Mouse (Mus musculus) CH12.LX (cell line): ENCODE measurements around the gene Orai1. TPM values are rescaled to one million over a fixed set of nuclear protein-coding genes. Genes with fewer than 3 reads are reported as not detected.

Experiments used
- DNase-seq: peaks from one replicate; pipeline ENCODE4 v3.0.0-alpha.2; 2013; ENCODE audit errors: extremely low read depth
- H3K27ac ChIP-seq: 2 replicates; pipeline ENCODE4 v1.5.1; 2012; ENCODE audit warnings: low read depth, mild to moderate bottlenecking, control low read depth, moderate library complexity; ENCODE audit not compliant: insufficient read depth
- H3K27me3 ChIP-seq: replicated peaks from 2 replicates; pipeline ENCODE3; 2012; ENCODE audit warnings: inconsistent platforms
- H3K36me3 ChIP-seq, 2 experiments: replicated peaks in 1 of 2; 2 replicates each; pipeline versions ENCODE3 to v1.6.1; 2012; ENCODE audit warnings: inconsistent platforms in 1 of 2, low read length in 1 of 2, mild to moderate bottlenecking in 1 of 2, mixed read lengths in 1 of 2, moderate library complexity in 1 of 2; ENCODE audit not compliant: control insufficient read depth in 1 of 2, insufficient read depth in 1 of 2
- H3K4me1 ChIP-seq, 2 experiments: 2 replicates each; pipeline ENCODE4 v1.6.1; 2012; ENCODE audit warnings: inconsistent platforms in 1 of 2, moderate library complexity in 1 of 2; ENCODE audit not compliant: insufficient read depth in 2 of 2, control insufficient read depth in 1 of 2
- H3K4me2 ChIP-seq: 2 replicates; pipeline ENCODE4 v1.6.1; 2012; ENCODE audit warnings: low read depth, mild to moderate bottlenecking, control low read depth; ENCODE audit not compliant: poor library complexity, insufficient read depth, severe bottlenecking
- H3K4me3 ChIP-seq, 3 experiments: fragments of 150-350 bp in 1 of 3; sonication (generic) in 1 of 3; replicated peaks in 1 of 3; 2 replicates each; pipeline versions ENCODE3 to v1.5.1; 2011 to 2012; ENCODE audit warnings: low read depth in 2 of 3, low read length in 2 of 3, mild to moderate bottlenecking in 2 of 3, moderate library complexity in 2 of 3, control low read depth in 1 of 3, improper control_type of control experiment in 1 of 3, inconsistent platforms in 1 of 3, mixed read lengths in 1 of 3; ENCODE audit not compliant: poor library complexity in 1 of 3
- H3K79me2 ChIP-seq: replicated peaks from 2 replicates; pipeline ENCODE4 v1.6.1; 2012; ENCODE audit warnings: mild to moderate bottlenecking, moderate library complexity; ENCODE audit not compliant: control insufficient read depth, poor library complexity, insufficient read depth, severe bottlenecking; ENCODE audit errors: extremely low read depth
- H3K9ac ChIP-seq: 2 replicates; pipeline ENCODE4 v1.6.1; 2012; ENCODE audit warnings: low read depth, mild to moderate bottlenecking, control low read depth, moderate library complexity; ENCODE audit not compliant: insufficient read depth
- H3K9me3 ChIP-seq: replicated peaks from 2 replicates; pipeline ENCODE3; 2012; ENCODE audit warnings: low read length, inconsistent platforms, mixed read lengths
- BHLHE40 ChIP-seq: IDR thresholded peaks from 2 replicates; pipeline ENCODE4 v1.6.1; 2011; ENCODE audit warnings: mild to moderate bottlenecking, low read depth, low read length, improper control_type of control experiment
- CHD2 ChIP-seq: IDR thresholded peaks from 2 replicates; pipeline ENCODE4 v1.6.1; 2011; ENCODE audit warnings: low read length, improper control_type of control experiment
- ELF1 ChIP-seq: IDR thresholded peaks from 2 replicates; pipeline ENCODE4 v1.6.1; 2014; ENCODE audit warnings: low read depth, mild to moderate bottlenecking, inconsistent platforms, low read length, improper control_type of control experiment
- EP300 ChIP-seq: IDR thresholded peaks from 2 replicates; pipeline ENCODE4 v1.6.1; 2011; ENCODE audit warnings: low read length, improper control_type of control experiment
- GABPA ChIP-seq: IDR thresholded peaks from 2 replicates; pipeline ENCODE4 v1.6.1; 2012; ENCODE audit warnings: low read depth, low read length, improper control_type of control experiment, inconsistent platforms; ENCODE audit not compliant: insufficient replicate concordance
- IRF4 ChIP-seq: IDR thresholded peaks from 2 replicates; pipeline ENCODE4 v1.6.1; 2014; ENCODE audit warnings: low read depth, mild to moderate bottlenecking, inconsistent platforms, low read length, improper control_type of control experiment
- MEF2A ChIP-seq: IDR thresholded peaks from 2 replicates; pipeline ENCODE4 v1.6.1; 2014; ENCODE audit warnings: low read depth, mild to moderate bottlenecking, inconsistent platforms, low read length, improper control_type of control experiment, borderline replicate concordance
- MXI1 ChIP-seq: IDR thresholded peaks from 2 replicates; pipeline ENCODE4 v1.6.1; 2011; ENCODE audit warnings: mild to moderate bottlenecking, low read depth, low read length, improper control_type of control experiment
- NRF1 ChIP-seq: IDR thresholded peaks from 2 replicates; pipeline ENCODE4 v1.6.1; 2014; ENCODE audit warnings: low read depth, mild to moderate bottlenecking, inconsistent platforms, low read length, improper control_type of control experiment, moderate library complexity
- POLR2A ChIP-seq: IDR thresholded peaks from 2 replicates; pipeline ENCODE4 v1.6.1; 2011; ENCODE audit warnings: low read depth, mild to moderate bottlenecking, improper control_type of control experiment, low read length
- RAD21 ChIP-seq: IDR thresholded peaks from 2 replicates; pipeline ENCODE4 v1.6.1; 2011; ENCODE audit warnings: low read depth, mild to moderate bottlenecking, low read length, improper control_type of control experiment, moderate library complexity
- RCOR1 ChIP-seq: conservative IDR thresholded peaks from 2 replicates; pipeline ENCODE4 v1.6.1; 2012; ENCODE audit warnings: low read depth, mild to moderate bottlenecking, inconsistent platforms, low read length, improper control_type of control experiment
- SMC3 ChIP-seq: IDR thresholded peaks from 2 replicates; pipeline ENCODE4 v1.6.1; 2011; ENCODE audit warnings: low read depth, low read length, improper control_type of control experiment
- TCF12 ChIP-seq: IDR thresholded peaks from 2 replicates; pipeline ENCODE4 v1.6.1; 2014; ENCODE audit warnings: low read depth, mild to moderate bottlenecking, inconsistent platforms, low read length, improper control_type of control experiment
- USF1 ChIP-seq: IDR thresholded peaks from 2 replicates; pipeline ENCODE4 v1.6.1; 2014; ENCODE audit warnings: low read depth, mild to moderate bottlenecking, inconsistent platforms, low read length, improper control_type of control experiment
- USF2 ChIP-seq: conservative IDR thresholded peaks from 2 replicates; pipeline ENCODE4 v1.6.1; 2011; ENCODE audit warnings: low read depth, low read length, improper control_type of control experiment
- ZNF384 ChIP-seq: IDR thresholded peaks from 2 replicates; pipeline ENCODE4 v1.6.1; 2012; ENCODE audit warnings: low read depth, low read length, improper control_type of control experiment, inconsistent platforms
- dilution Hi-C: fragments of 300-500 bp; cut with MboI; formaldehyde crosslinking; loops from 2 replicates; pipeline ENCODE4 v1.14.3; 2020; ENCODE audit warnings: low sequenced_read_pairs; ENCODE audit not compliant: extremely low pct_unique_long_range_greater_than_20kb, extremely low pct_ligation_motif_present
- in situ Hi-C: fragments of 300-500 bp; cut with MboI; formaldehyde crosslinking; loops from 3 replicates; pipeline ENCODE4 v1.14.3; 2019; ENCODE audit warnings: low sequenced_read_pairs, low pct_ligation_motif_present, low pct_unique_long_range_greater_than_20kb, mixed read lengths
- polyA plus RNA-seq: library from polyadenylated mRNA; unstranded; fragments of >175 nt; gene quantifications from 2 replicates; pipeline ENCODE4 v1.2.1, GENCODE M21; 2012; ENCODE audit warnings: low read depth; ENCODE audit not compliant: insufficient read length
- total RNA-seq, 2 experiments: library from RNA; depleted of rRNA; stranded (reverse); fragments of 300-350 nt in 1 of 2; fragments of >200 nt in 1 of 2; gene quantifications; 2 replicates each; pipeline ENCODE4 v1.2.3; 2012 to 2014

Orai1 gene
- total and polyA plus RNA-seq, 3 experiments, result 17.4 to 27.7 (median 17.8) TPM

GRCm38 (mm10) chr5:123035564-123035963, 20.7 kb downstream of the Orai1 start:
- DNase-seq, result no peak
- peaks cover 2% of the 10 kb centered on the region for H3K9me3 ChIP-seq
- H3K4me1 ChIP-seq, result peaks cover 0 to 13% of the 10 kb centered on the region in 2 experiments; a peak in 2 of 4 replicates
- H3K4me2 ChIP-seq, result no peak overlapping the region
- TF ChIP-seq MEF2A (no peak), RAD21 (no peak), CHD2 (no peak), USF2 (no peak), GABPA (no peak), BHLHE40 (no peak)
- TF ChIP-seq, all 38 proteins: peak for 0
- no peaks in the 10 kb centered on the region for H3K27me3 ChIP-seq
- no peak overlapping the region for H3K4me3 ChIP-seq
- dilution Hi-C loops, result no loop called here
- in situ Hi-C loops, result loop anchor here (5.0 kb wide), 1 partner anchor 103 kb away; no protein-coding TSS in a partner anchor
- H3K36me3 ChIP-seq, result peaks cover under 1 to 11% of the 10 kb centered on the region in 2 experiments
- no peak overlapping the region for H3K9ac ChIP-seq
- no peaks in the 10 kb centered on the region for H3K79me2 ChIP-seq
- H3K27ac ChIP-seq, result no peak overlapping the region

DNA sequence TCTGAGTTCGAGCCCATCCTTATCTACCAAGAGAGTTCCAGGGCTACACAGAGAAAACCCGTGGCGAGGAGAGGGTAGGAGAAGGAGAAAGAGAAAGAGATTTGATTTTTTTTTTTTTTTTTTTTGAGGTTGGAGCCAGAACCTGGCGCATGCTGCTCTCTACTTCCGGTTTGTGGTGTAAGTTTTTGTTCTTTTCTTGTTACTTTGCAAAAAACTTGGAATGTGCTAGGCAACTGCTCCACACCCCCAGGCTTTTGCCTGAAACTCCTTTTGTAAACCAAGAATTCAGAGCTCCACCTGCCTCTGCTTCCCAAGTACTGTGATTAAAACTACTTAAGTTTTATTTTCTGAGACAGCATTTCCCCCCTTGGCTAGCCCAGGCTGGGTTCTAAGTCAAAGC, 23.2 kb downstream of the Orai1 start:
- in situ Hi-C loops, result loop anchor here (5.0 kb wide), 1 partner anchor 106 kb away; no protein-coding TSS in a partner anchor
- H3K4me1 ChIP-seq, result peaks cover 0 to 18% of the 10 kb centered on the region in 2 experiments; a peak in 2 of 4 replicates
- no peak overlapping the region for H3K9ac ChIP-seq
- TF ChIP-seq ELF1 (no peak), USF1 (no peak), SMC3 (no peak), ZNF384 (no peak), MXI1 (no peak), POLR2A (no peak), TCF12 (no peak), RCOR1 (no peak), EP300 (no peak), NRF1 (no peak), IRF4 (no peak)
- H3K27me3 ChIP-seq, result no peaks in the 10 kb centered on the region
- dilution Hi-C loops, result no loop called here
- no peak overlapping the region for H3K4me2 ChIP-seq
- no peak overlapping the region for H3K27ac ChIP-seq
- no peaks in the 10 kb centered on the region for H3K9me3 ChIP-seq
- DNase-seq, result no peak
- no peaks in the 10 kb centered on the region for H3K79me2 ChIP-seq
- no peak overlapping the region for H3K4me3 ChIP-seq
- H3K36me3 ChIP-seq, result no peaks in the 10 kb centered on the region
